Mouse (Mus musculus) heart, adult 9 months (tissue): ENCODE data around the gene Emd.
A peak's percentile ranks its signal among the peaks of the same experiment; 100 is the strongest.

Source experiments
- DNase-seq, 2 experiments: peaks; one replicate each; pipeline ENCODE4 v3.0.0; 2022; ENCODE audit warnings: low spot score in 2 of 2

Gene Emd

DNA sequence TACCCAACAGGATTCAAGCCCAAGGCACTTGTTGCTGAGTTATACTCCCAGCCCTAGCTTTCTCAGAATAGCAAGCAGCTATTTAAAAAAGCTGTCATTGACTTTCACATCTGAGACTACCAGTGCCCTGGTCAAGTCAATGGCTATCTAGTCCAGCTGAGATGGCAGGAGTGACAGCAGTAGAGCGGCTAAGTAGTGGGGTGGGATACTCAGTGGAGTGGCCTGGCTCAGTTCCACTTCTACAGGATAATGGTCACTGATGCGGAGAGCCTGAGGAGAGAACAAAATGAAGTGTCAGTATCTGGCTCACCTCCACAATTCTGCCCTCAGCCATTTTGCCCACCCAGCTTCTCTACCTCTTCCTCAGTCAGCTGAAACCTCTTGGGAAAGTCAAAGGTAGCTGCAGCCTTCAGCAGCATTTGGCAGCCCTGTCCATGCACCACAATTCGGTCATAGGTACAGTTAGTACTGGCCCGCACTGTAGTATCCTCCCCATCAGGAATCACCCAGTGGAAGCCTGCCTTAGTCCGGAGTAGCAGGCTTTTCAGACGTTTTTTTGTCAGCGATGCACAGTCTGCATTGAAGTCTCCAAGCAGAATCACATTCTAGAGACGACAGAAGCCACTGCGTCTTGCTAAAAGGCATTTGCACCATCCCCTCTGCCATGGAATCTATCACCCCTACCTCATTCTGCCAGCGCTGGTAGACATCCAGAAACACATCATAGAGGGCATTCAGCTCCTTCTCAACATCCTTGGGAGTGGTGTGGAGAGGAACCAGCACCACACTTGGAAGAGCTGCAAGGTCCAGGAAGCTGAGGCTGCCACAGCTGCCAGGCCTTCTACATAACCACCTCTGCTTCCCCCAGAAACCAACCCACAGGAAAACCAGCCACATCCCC lies 19.2 kb downstream of the Emd start:
- DNase-seq: no peak

DNA sequence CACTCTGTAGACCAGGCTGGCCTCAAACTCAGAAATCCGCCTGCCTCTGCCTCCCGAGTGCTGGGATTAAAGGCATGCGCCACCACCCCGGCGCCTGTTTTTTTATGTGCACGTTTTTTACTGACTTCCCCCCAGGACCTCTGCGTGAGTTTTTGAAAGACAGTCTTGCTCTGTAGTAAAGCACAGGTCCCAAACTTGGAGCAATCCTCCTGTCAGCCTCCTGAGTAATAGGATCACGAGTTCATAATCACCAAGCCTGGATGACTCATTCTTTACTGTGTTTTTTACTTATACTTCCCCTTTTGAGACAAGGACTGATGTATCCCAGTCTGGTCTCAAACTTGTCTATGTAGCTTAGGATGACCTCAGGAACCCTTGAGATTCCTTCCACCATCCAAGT lies 23.4 kb downstream of the Emd start:
- no peak for DNase-seq

DNA sequence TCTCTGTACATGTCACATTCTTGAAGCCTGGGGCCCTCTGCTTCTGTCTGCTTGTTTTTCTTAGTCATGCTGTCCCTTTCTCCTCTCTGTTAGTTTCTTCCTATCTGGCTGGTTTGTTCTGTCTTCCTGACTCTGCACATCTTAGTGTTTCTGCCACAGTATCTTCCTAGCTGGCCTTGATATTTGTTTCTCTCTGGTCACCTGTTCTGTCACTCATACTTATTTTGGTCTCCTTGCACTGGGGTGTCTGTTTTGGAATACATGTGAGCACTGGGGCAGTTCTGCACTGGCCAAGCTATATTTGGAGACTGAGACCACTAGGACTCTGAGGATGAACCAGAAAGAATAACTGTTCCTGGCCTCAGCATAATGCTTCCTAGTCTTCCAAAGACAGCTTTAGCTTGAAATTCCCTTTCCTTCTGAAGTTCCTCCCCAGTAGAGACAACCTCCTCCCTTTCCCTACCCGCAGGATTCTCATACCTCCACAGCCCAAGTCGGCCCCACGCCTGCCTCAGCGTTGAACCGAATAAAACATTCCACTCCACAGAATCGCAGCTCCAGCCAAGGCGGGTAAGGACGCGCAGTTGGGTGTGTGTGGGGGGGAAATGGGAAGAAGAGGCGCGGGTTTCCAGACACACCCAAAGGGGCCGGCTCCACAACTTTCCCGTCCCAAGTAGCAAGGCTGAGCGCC lies 26.7 kb downstream of the Emd start:
- DNase-seq: no peak

DNA sequence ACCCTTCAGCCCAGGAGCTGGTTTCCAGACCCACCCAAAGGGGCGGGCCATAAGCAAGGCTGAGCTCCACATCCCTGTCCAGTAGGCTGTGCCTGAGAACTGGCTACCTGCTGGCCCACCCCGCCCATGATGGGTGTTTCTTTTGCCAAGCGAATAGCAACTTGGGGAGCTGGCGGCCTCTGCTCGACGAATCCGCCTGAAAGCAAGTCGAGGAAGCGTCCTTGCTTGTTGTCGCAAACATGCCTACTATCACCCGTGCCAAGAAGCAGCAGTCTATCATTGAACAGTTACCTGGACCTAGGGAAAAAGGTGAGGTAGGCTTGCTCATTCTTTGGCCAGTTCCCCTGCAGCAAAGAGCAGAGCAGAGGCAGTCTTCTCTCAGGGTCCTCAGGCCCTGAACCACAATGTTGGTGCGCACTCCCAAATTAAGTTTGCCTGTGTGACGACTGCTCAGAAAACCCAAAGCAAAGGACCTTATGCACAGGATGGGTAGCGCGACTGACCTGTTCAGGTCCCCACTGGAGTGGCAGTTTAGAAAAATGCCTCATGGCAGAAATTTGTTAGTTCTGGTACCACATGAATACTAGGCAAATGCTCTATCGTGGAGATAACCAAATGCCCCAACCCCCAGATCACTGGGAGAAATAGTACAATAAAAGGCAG lies 27.4 kb downstream of the Emd start, which contains the start of the genes Taz and Dnase1l1:
Gene Taz, plus strand, starts transcription at position 181 of the 663 bp plus-strand sequence.
Gene Dnase1l1, minus strand, starts transcription at position 606 of the 663 bp plus-strand sequence.
- peak; percentile 87 to 88 for DNase-seq

DNA sequence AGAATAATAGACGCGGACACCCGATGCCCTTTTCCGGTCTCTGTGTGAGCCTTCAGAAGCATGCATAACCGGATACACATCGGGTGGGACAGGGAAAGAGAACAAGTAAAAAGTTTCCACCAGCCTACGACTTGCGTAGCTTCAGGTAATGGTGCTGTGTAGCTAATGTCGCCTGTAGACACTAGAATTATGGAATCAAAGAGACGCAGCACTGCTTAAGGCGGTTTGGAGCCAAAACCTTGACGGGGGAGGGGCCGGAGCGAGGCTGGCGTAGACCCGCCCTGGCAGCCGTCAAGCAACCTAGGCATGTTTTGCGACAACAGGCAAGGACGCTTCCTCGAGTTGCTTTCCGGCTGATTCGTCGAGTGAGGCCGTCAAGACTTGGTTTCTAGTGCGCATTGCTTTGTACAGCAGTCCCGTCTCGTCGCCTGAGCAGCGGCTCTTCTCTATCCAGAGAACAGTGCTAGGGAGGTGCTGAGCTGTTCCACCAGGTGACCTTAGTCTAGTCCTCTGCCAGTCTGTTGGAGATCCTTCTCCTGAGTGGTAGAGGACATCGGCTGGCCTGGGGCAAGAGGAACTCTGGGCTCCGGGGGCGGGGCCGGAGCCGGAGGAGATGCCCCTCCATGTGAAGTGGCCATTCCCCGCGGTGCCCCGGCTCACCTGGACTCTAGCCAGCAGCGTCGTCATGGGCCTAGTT lies 28.1 kb downstream of the Emd start:
- DNase-seq: peak; percentile 83 to 89

DNA sequence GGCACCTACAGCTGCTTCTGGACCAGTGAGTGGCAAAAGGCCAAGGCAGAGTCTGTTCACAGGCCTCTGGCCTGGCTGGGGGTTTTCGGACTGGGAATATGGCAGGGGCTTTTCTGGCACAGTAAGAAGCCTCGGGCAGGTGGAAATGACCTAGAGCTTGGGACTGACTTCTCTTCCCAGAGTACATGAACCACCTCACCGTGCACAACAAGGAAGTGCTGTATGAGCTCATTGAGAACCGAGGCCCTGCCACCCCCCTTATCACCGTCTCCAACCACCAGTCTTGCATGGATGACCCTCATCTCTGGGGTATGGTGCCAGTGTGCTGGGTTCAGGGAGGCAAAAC lies 28.6 kb downstream of the Emd start:
- DNase-seq: no peak

DNA sequence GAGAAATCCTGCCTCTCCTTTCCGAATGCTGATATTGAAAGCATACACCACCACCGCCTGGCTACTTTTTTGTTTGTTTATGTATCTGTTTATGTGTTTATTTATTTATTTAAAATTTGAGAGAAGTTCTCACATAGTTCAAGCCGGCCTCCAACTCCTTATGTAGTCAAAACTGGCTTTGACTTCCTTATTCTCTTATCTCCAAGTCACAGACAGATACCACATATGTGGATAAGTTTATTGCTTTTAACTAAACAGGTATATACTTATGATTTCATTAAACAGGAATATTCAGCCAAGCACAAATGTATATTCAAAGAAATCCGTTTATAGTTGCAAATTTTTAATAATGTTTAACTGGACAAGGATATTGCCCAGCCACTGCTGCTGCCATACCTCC lies 38.9 kb downstream of the Emd start:
- no peak for DNase-seq

DNA sequence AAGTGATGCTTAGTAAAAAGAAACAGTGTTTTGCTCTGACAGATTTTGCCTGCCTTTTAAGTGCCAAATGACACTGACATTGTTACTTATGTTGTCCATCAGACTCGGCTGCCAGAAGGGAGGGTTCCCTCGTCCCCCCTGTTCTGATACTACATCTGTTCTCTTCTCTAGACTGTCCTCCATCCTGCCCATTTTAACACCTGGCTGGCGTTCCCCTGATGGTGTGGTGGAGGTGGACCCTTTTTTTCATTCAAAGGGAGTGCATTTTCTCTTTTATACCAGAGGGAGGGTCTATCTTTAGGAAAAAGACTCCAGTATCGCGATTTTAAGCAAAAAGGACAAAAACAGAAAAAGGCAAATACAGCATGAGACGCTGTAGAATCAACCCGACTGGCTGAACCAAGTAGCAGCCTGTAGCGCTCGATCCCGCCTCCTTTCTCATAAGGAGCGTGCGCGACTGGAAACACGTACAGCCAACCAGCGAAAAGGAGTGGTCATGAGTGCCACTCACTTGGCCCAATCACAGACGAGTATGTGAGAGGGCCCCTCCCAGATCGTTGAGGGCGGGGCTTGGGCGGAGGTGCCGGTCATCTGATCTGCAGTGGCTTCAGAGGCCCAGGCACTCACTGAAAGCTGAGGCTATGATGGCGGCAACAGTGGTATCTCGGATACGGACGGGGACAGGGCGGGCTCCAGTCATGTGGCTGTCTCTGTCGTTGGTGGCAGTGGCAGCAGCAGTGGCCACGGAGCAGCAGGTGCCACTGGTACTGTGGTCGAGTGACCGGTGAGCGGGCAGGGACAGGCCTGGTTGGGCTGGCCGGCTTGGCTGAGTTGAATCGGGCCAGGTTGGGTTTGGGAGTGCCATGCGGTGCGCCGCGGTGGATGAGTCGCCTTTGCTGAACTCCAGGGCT lies 42.3 kb downstream of the Emd start, which contains the start of gene Atp6ap1:
Gene Atp6ap1, plus strand, starts transcription at position 560 of the 911 bp plus-strand sequence.
- DNase-seq: peak; percentile 94 to 96

DNA sequence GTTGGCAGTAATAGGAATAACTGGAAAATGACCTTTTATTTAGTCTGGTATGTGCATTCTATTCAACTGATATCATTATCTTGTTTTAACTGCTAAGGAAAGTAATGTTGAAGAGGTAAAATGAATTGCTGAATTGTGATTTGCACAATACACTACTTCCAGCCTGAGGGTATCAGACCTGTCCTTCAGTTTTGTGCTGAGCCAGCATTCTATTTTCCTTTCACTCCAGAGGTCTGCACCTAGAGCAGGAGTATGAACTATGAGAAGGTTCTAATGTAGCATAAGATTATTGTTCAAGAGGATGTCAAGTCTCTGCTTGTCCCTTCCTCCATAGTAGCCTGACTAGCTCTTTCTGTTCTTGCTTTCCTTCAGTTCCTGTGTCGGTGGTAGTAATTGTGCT lies 43.9 kb downstream of the Emd start:
- no peak for DNase-seq

DNA sequence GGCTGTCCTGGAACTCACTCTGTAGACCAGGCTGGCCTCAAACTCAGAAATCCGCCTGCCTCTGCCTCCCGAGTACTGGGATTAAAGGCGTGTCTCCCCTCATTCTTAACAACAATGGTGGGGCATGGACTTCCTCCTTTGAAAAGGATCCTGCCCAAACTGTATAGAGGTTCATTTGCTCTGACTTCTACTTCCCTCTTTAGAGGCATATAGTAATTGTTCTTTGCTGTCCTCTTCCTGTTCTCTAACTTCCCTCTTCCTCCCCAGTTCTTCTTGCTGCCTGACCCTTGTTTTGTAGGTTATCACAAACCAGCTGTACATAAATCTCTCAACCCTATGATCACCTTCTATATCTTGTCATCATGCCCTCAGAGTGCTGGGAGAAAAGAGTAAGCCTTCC lies 45.2 kb downstream of the Emd start:
- DNase-seq: no peak

DNA sequence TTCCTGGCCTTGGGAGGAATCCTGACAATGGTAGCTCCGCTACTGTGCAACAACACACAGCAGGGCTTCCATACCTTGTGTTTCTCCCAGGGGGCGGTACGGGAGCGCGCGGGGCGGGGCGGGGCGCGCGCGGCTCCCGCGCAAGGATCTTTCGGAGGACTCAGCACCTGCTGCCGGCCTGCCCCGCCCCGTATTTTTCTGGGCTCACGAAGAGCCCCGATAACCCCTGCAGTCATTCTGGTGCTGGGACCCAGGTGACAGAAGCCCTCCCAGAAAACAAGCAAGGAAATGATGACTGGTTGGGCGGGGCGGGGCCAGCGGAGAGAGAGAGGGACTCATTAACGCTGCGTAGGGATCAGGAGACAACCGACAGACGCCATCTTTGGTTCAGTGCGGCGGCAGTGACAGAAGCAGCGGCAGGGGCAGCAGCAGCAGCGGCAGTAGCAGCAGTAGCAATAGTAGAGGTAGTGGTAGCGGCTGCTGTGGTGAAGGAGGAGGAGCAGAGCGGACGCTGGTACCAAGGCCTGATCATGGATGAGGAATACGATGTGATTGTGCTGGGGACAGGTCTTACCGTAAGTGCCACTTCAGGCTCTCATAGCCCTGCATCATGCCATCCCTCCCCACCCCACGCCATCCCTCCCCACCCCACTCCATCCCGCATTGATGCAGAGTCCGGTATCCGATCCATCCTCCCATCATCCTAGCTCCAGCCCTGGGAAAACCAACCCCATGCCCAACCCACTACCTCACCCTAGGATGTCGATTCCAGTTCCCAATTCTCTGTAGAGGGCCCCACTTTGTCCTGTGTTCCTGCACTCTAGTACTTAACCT lies 50.6 kb downstream of the Emd start, which contains the start of gene Gdi1:
Gene Gdi1, plus strand, starts transcription at position 132 of the 834 bp plus-strand sequence.
- DNase-seq: peak; percentile 59 to 74
